Mouse (Mus musculus) heart, embryonic 10.5 days (tissue): Measurements from ENCODE around the gene Pikfyve. TPM values are rescaled to one million over a fixed set of nuclear protein-coding genes. Genes with fewer than 3 reads are reported as not detected.

Experiments used
- DNase-seq: peaks from one replicate; pipeline ENCODE4 v3.0.0-alpha.2; 2017; ENCODE audit warnings: low spot score
- H3K27ac ChIP-seq: fragments of 300-500 bp; sonication (generic); 2 replicates; pipeline ENCODE4 v1.5.1; 2016; ENCODE audit warnings: mild to moderate bottlenecking
- H3K27me3 ChIP-seq: fragments of 300-500 bp; sonication (generic); 2 replicates; pipeline ENCODE4 v1.6.1; 2016; ENCODE audit warnings: mild to moderate bottlenecking; ENCODE audit not compliant: poor library complexity, insufficient read depth, severe bottlenecking
- H3K36me3 ChIP-seq: fragments of 300-500 bp; sonication (generic); 2 replicates; pipeline ENCODE4 v1.6.1; 2016; ENCODE audit warnings: mild to moderate bottlenecking, moderate library complexity
- H3K4me1 ChIP-seq: fragments of 300-500 bp; sonication (generic); 2 replicates; pipeline ENCODE4 v1.6.1; 2016; ENCODE audit warnings: mild to moderate bottlenecking
- H3K4me3 ChIP-seq: fragments of 300-500 bp; sonication (generic); 2 replicates; pipeline ENCODE4 v1.5.1; 2016; ENCODE audit warnings: mild to moderate bottlenecking, moderate library complexity
- H3K9me3 ChIP-seq: fragments of 300-500 bp; sonication (generic); 2 replicates; pipeline ENCODE4 v1.6.1; 2016; ENCODE audit warnings: mild to moderate bottlenecking, moderate library complexity
- WGBS: fragments of 180-500 bp; shearing (Covaris S2); methylation state at CpG from one replicate; pipeline ENCODE4 v1.1.7; 2016; 5-methylcytosine and 5-hydroxymethylcytosine counted together
- polyA plus RNA-seq: library from polyadenylated mRNA; unstranded; fragments of >200 nt; fragmentation: Nextera tagmentation; extraction: Ambion mirVana; gene quantifications from 2 replicates; pipeline ENCODE4 v1.2.1, GENCODE M21; 2016

Pikfyve gene
- polyA plus RNA-seq, 1 experiment from 2014 or later, result 9.5 TPM

- Histone ChIP-seq H3K4me1 (no peaks in the 10 kb centered on the region), H3K4me3 (no peak within 1 kb of the TSS), H3K27ac (no peak within 1 kb of the TSS), H3K27me3 (no peaks in the 10 kb centered on the region), H3K36me3 (peaks cover 11% of the 10 kb centered on the region; the same call in 1 of the 2 replicates), H3K9me3 (no peaks in the 10 kb centered on the region)
- WGBS, result 82% methylated on average over 6 of the region's 6 CpGs
- DNase-seq, result no peak
Observed at GRCm38 (mm10) chr1:65281756-65282155, 95.3 kb downstream of the Pikfyve start, which contains the start of gene Pth2r. Gene Pth2r (plus strand): TSS chr1:65282056.

DNA sequence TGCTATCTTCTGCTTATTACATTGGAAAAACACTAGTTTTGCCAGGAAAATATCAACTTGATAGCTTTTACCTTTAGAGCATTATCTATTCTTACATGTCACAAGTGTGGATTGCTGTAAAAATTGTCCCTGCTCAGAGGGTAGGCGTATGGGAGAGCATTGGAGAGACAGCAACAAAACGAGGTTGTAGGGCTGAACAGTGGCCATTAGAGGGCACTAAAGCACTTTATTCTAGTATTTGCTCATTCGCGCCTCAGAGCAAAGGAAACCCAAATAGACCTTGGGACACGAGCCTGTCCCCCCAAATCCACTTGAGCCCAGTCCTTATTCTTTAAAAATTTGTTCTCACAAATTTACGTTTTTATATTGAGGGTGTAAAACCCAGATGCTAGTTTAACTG, 96.3 kb downstream of the Pikfyve start:
- DNase-seq, result no peak
- Histone ChIP-seq H3K9me3 (no peaks in the 10 kb centered on the region), H3K4me1 (no peaks in the 10 kb centered on the region), H3K27me3 (no peaks in the 10 kb centered on the region), H3K4me3 (no peak overlapping the region), H3K36me3 (peaks cover 4% of the 10 kb centered on the region; the same call in 1 of the 2 replicates), H3K27ac (no peak overlapping the region)
- 8% methylated on average over 6 of the region's 6 CpGs for WGBS

- WGBS, result 84% methylated on average over 3 of the region's 3 CpGs
Observed at GRCm38 (mm10) chr1:65308476-65308875, 122.0 kb downstream of the Pikfyve start.

DNA sequence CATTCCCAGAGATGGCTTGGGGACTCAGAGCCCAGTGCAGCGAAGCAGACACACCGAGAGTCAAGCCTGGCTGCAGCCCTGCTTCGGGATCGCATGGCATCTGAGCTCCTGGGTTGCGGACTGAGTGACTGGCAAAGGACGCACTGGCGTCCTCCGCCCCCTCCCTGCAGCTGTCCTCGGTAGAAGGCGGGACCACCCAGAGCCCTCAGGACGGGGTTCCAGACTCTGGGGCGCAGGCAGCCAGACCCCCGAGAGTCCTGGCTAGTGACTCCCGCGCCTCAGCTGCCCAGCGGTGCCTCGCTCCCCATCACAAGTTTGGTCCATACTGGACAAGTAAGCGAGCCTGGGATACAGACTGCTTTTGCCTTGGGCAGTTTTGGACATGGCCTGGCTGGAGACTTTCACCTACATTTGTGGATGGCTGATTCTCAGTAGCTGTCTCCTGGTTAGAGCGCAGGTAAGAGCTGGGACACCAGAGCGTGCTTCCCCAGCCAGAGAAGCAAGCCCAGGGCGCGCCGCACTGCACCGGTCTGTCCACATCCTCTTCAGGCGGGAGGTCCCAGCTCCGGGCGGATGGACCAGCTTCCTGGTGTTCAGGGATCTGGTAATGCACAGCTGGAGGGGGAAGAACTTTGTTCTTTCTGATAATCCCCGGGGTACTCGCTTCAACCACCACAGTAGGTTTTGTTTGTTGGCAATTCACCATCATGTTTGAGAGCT, 124.9 kb downstream of the Pikfyve start:
- peak; percentile 76 for DNase-seq
- Histone ChIP-seq H3K36me3 (no peaks in the 10 kb centered on the region), H3K27me3 (peaks cover 18% of the 10 kb centered on the region), H3K9me3 (no peaks in the 10 kb centered on the region), H3K4me1 (peaks cover 10% of the 10 kb centered on the region), H3K4me3 (peak overlapping the region; percentile 54), H3K27ac (no peak overlapping the region)
- 2% methylated on average over 29 of the region's 29 CpGs for WGBS

More at GRCm38 (mm10) chr1:65308476-65308875, 122.0 kb downstream of the Pikfyve start:
- Histone ChIP-seq H3K9me3 (no peaks in the 10 kb centered on the region), H3K4me3 (no peak overlapping the region), H3K27ac (no peak overlapping the region), H3K27me3 (peaks cover 18% of the 10 kb centered on the region), H3K4me1 (peaks cover 10% of the 10 kb centered on the region), H3K36me3 (no peaks in the 10 kb centered on the region)
- no peak for DNase-seq

DNA sequence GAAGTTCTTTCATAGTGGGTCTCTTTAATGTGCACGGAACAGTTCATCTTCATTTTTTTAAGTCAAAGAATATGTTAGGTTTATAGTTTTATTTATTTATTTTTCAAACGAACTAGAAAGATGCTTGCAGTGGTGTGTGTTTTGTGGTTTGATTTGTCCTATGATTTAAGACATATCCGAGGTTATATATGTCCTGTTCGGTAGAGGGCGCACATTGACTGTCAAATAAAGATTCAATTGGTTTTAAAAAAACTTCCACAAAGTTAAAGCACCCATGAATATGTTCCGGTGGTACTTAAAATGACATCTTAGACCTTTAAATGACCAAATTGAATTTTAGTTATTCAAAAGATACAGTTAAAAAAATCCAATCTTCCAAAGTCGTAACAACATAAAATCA, 125.6 kb downstream of the Pikfyve start:
- Histone ChIP-seq H3K27ac (no peak overlapping the region), H3K4me3 (peak overlapping the region; percentile 54; the same call in 1 of the 2 replicates), H3K27me3 (peaks cover 18% of the 10 kb centered on the region), H3K36me3 (no peaks in the 10 kb centered on the region), H3K4me1 (peaks cover 10% of the 10 kb centered on the region), H3K9me3 (no peaks in the 10 kb centered on the region)
- WGBS, result 13% methylated on average over 7 of the region's 7 CpGs
- DNase-seq, result no peak

DNA sequence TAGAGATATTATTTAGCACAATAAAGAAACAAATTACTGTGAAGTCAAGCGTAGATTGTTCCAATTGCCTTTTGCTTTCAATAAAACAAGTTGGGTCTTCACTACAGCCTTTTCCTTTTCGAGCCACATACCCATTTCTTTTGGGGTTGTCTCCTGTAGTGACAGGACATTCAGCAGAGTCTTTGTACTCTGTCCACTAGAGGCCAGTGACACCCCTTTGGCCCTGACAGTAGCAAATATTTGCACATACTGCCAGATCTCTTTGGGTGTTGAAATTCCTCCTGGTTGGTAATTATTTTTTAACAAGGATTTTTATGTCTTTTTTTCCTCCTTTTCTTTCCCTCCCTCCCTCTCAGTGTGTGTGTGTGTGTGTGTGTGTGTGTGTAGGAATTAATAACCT, 126.4 kb downstream of the Pikfyve start:
- no peak overlapping the region for H3K4me3 ChIP-seq
- peaks cover 18% of the 10 kb centered on the region for H3K27me3 ChIP-seq
- no peaks in the 10 kb centered on the region for H3K9me3 ChIP-seq
- no peak overlapping the region for H3K27ac ChIP-seq
- DNase-seq, result no peak
- 60% methylated on average over 2 of the region's 2 CpGs for WGBS
- H3K4me1 ChIP-seq, result peaks cover 10% of the 10 kb centered on the region
- no peaks in the 10 kb centered on the region for H3K36me3 ChIP-seq

GRCm38 (mm10) chr1:65314054-65315021, 127.9 kb downstream of the Pikfyve start:
- no peak for DNase-seq
- Histone ChIP-seq H3K27me3 (peaks cover 18% of the 10 kb centered on the region), H3K4me3 (no peak overlapping the region), H3K4me1 (peaks cover 10% of the 10 kb centered on the region), H3K27ac (no peak overlapping the region), H3K36me3 (no peaks in the 10 kb centered on the region), H3K9me3 (no peaks in the 10 kb centered on the region)
- WGBS, result 68% methylated on average over 13 of the region's 13 CpGs

DNA sequence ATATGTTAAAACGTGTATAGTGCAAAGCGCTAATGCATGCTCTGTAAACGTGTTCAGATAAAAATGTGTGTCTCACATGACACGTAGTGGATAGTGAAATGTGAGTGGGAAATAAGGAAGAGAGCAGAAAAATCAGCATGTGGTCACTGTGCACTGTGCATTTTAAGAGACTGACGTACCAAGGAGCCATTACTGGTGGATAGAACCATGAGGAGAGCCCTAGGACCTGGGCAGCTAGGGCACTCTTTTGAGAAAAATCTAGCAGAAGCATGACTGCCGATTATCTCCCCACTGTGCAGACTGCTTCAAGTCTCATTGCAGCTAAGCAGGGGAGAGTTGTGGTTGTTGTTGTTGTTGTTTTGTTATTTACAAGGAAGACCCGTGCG, 128.5 kb downstream of the Pikfyve start:
- H3K27ac ChIP-seq, result no peak overlapping the region
- peaks cover 17% of the 10 kb centered on the region for H3K27me3 ChIP-seq
- DNase-seq, result no peak
- peaks cover 10% of the 10 kb centered on the region for H3K4me1 ChIP-seq
- H3K36me3 ChIP-seq, result no peaks in the 10 kb centered on the region
- no peak overlapping the region for H3K4me3 ChIP-seq
- H3K9me3 ChIP-seq, result no peaks in the 10 kb centered on the region
- WGBS, result 81% methylated on average over 8 of the region's 8 CpGs

Other genes starting within 250 kb of the Pikfyve start
- gene Plekhm3, start 229.9 kb upstream of the Pikfyve start, polyA plus RNA-seq, result 9.3 TPM in 2 replicates
- gene Akr1cl, start 153.9 kb upstream of the Pikfyve start, polyA plus RNA-seq, result 0.78 and 0.94 TPM in 2 replicates
- gene Cryge, start 135.5 kb upstream of the Pikfyve start, polyA plus RNA-seq, result not detected in 2 replicates
- gene Crygd, start 123.2 kb upstream of the Pikfyve start, polyA plus RNA-seq, result not detected in 2 replicates
- not detected in 2 replicates for gene Crygc, start 113.0 kb upstream of the Pikfyve start, polyA plus RNA-seq
- 0.37 TPM in 1 of 2 replicates, not detected in the other for gene Crygb, start 104.4 kb upstream of the Pikfyve start, polyA plus RNA-seq
- not detected in 2 replicates for gene Cryga, start 83.3 kb upstream of the Pikfyve start, polyA plus RNA-seq
- not detected in 2 replicates for gene Gm28845, start 67.1 kb upstream of the Pikfyve start, polyA plus RNA-seq
- 0.12 and 0.31 TPM in 2 replicates for gene D630023F18Rik, start 63.5 kb upstream of the Pikfyve start, polyA plus RNA-seq
- gene Idh1, start 183 bp upstream of the Pikfyve start, polyA plus RNA-seq, result 92.2 and 111 TPM in 2 replicates
- gene Pth2r, start 95.4 kb downstream of the Pikfyve start, polyA plus RNA-seq, result 0.10 TPM in 1 of 2 replicates, not detected in the other